Mouse (Mus musculus): ENCODE measurements at regions not wholly inside any gene's neighbourhood (a gene's known extent, or its start where the extent isn't known, plus 50 kb on each side); places are given as distances from the start of the nearest gene placed in this dataset.
A peak's percentile ranks its signal among the peaks of the same experiment; 100 is the strongest.
"Not testable (repeated sequence)": the region's sequence is repeated elsewhere in the genome, so short reads cannot be mapped to it uniquely, and the experiment has no call there.

- DNase-seq (ENCODE audit: extremely low spot score in 1 of 2, low spot score in 1 of 2), result no peak
These were observed 741.4 kb downstream of the Adam6a start for GRCm38 (mm10) chr12:114285082-114285481.

GRCm38 (mm10) chr12:114287041-114287440 is 743.3 kb downstream of the Adam6a start:
- DNase-seq (ENCODE audit: extremely low spot score in 1 of 2, low spot score in 1 of 2), result no peak

- no peak for DNase-seq (ENCODE audit: extremely low spot score in 1 of 2, low spot score in 1 of 2)
These were observed 747.4 kb downstream of the Adam6a start for GRCm38 (mm10) chr12:114291083-114291482.

- no peak for DNase-seq (ENCODE audit: extremely low spot score in 1 of 2, low spot score in 1 of 2)
These were observed 756.1 kb downstream of the Adam6a start for GRCm38 (mm10) chr12:114299771-114300170.

- no peak for DNase-seq (ENCODE audit: extremely low spot score in 1 of 2, low spot score in 1 of 2)
These were observed 758.0 kb downstream of the Adam6a start for GRCm38 (mm10) chr12:114301728-114302127.

- DNase-seq (ENCODE audit: extremely low spot score in 1 of 2, low spot score in 1 of 2), result no peak
These were observed 788.8 kb downstream of the Adam6a start for GRCm38 (mm10) chr12:114332552-114332951.

- DNase-seq (ENCODE audit: extremely low spot score in 1 of 2, low spot score in 1 of 2), result no peak
These were observed 822.6 kb downstream of the Adam6a start for GRCm38 (mm10) chr12:114366276-114366675.

- DNase-seq (ENCODE audit: extremely low spot score in 1 of 2, low spot score in 1 of 2), result peak in 1 of 2 experiments; percentile 2
These were observed 835.1 kb downstream of the Adam6a start for GRCm38 (mm10) chr12:114378696-114379350.

- DNase-seq (ENCODE audit: extremely low spot score in 1 of 2, low spot score in 1 of 2), result no peak
These were observed 847.7 kb downstream of the Adam6a start for GRCm38 (mm10) chr12:114391447-114391846.

- DNase-seq (ENCODE audit: extremely low spot score in 1 of 2, low spot score in 1 of 2), result no peak
These were observed 862.5 kb downstream of the Adam6a start for GRCm38 (mm10) chr12:114406206-114406605.

- no peak for DNase-seq (ENCODE audit: extremely low spot score in 1 of 2, low spot score in 1 of 2)
These were observed 890.8 kb downstream of the Adam6a start for GRCm38 (mm10) chr12:114434529-114434928.

GRCm38 (mm10) chr12:114462037-114462436 is 918.3 kb downstream of the Adam6a start:
- DNase-seq (ENCODE audit: extremely low spot score in 1 of 2, low spot score in 1 of 2), result no peak

- DNase-seq (ENCODE audit: extremely low spot score in 1 of 2, low spot score in 1 of 2), result no peak
These were observed 918.9 kb downstream of the Adam6a start for GRCm38 (mm10) chr12:114462566-114462965.

- DNase-seq (ENCODE audit: extremely low spot score in 1 of 2, low spot score in 1 of 2), result no peak
These were observed 925.1 kb downstream of the Adam6a start for GRCm38 (mm10) chr12:114468857-114469256.

- not testable (repeated sequence) for DNase-seq (ENCODE audit: extremely low spot score in 1 of 2, low spot score in 1 of 2)
These were observed 929.0 kb downstream of the Adam6a start for GRCm38 (mm10) chr12:114472678-114473077.

- DNase-seq (ENCODE audit: extremely low spot score in 1 of 2, low spot score in 1 of 2), result no peak
These were observed 935.0 kb downstream of the Adam6a start for GRCm38 (mm10) chr12:114478741-114479140.

GRCm38 (mm10) chr12:114493500-114494031 is 949.9 kb downstream of the Adam6a start:
- not testable (repeated sequence) for DNase-seq (ENCODE audit: extremely low spot score in 1 of 2, low spot score in 1 of 2)

- DNase-seq (ENCODE audit: extremely low spot score in 1 of 2, low spot score in 1 of 2), result no peak
These were observed 952.0 kb downstream of the Adam6a start for GRCm38 (mm10) chr12:114495741-114496140.

- no peak for DNase-seq (ENCODE audit: extremely low spot score in 1 of 2, low spot score in 1 of 2)
These were observed 969.4 kb downstream of the Adam6a start for GRCm38 (mm10) chr12:114513143-114513542.

- not testable (repeated sequence) for DNase-seq (ENCODE audit: extremely low spot score in 1 of 2, low spot score in 1 of 2)
These were observed 998.4 kb downstream of the Adam6a start for GRCm38 (mm10) chr12:114542094-114542493.

- DNase-seq (ENCODE audit: extremely low spot score in 1 of 2, low spot score in 1 of 2), result not testable (repeated sequence)
These were observed 1001.2 kb downstream of the Adam6a start for GRCm38 (mm10) chr12:114544931-114545330.

GRCm38 (mm10) chr12:114562440-114562839 is 1018.7 kb downstream of the Adam6a start:
- no peak for DNase-seq (ENCODE audit: extremely low spot score in 1 of 2, low spot score in 1 of 2)

Measured in layer of hippocampus, postnatal 25 days (tissue).